Mouse (Mus musculus) left cerebral cortex, adult 6 months (tissue): ENCODE data around the gene Foxe1. TPM values are rescaled to one million over a fixed set of nuclear protein-coding genes. Genes with fewer than 3 reads are reported as not detected.

Experiments
- long read RNA-seq, 2 experiments: library from polyadenylated mRNA; unstranded; transcript quantifications; one replicate each; pipeline ENCODE4 v2.0.0; 2019 to 2020
- polyA plus RNA-seq: library from polyadenylated mRNA; unstranded; fragments of <200 nt; fragmentation: Nextera tagmentation; gene quantifications from 2 replicates; pipeline ENCODE4 v1.2.3, GENCODE M21; 2021

Foxe1 gene
- not detected in 2 replicates for polyA plus RNA-seq
- long read RNA-seq, experiment 1 = 0 reads
- long read RNA-seq, experiment 2 = 0 reads

GRCm38 (mm10) chr4:46343596-46344260 lies at the start of gene Foxe1:
TSS of gene Foxe1 (plus strand) at chr4:46343609.

GRCm38 (mm10) chr4:46389013-46389611 lies 45.7 kb downstream of the Foxe1 start, which contains the start of gene Trmo:
TSS of gene Trmo (minus strand) at chr4:46389437.

Other genes with a start within 250 kb of the Foxe1 start
- 24.1 and 26.1 TPM in 2 replicates for gene Ncbp1, start 205.0 kb upstream of the Foxe1 start, polyA plus RNA-seq
- gene Tstd2, start 204.9 kb upstream of the Foxe1 start, polyA plus RNA-seq = 8.5 and 9.1 TPM in 2 replicates
- gene Xpa, start 147.3 kb upstream of the Foxe1 start, polyA plus RNA-seq = 22.8 and 24.1 TPM in 2 replicates
- gene Trmo, start 45.8 kb downstream of the Foxe1 start, polyA plus RNA-seq = 4.3 and 4.7 TPM in 2 replicates
- gene Hemgn, start 69.9 kb downstream of the Foxe1 start, polyA plus RNA-seq = not detected in 2 replicates
- gene Anp32b, start 107.3 kb downstream of the Foxe1 start, polyA plus RNA-seq = 28.3 and 53.7 TPM in 2 replicates
- gene Nans, start 145.6 kb downstream of the Foxe1 start, polyA plus RNA-seq = 13.8 and 18.6 TPM in 2 replicates
- gene Trim14, start 192.5 kb downstream of the Foxe1 start, polyA plus RNA-seq = 0.45 and 0.54 TPM in 2 replicates